In genomic region chr9:95072450-95072955, GRCm38 (mm10) we compare ENCODE assay signal across 8 mouse cellular contexts.
DNase-seq lines count a peak whose midpoint lies in the region; ATAC-seq lines count a peak whose summit lies in the region.

No protein-coding gene starts in this region.

- no peak for DNase-seq in forebrain, embryonic 10.5 days (ENCODE audit: extremely low spot score, low spot score)
- DNase-seq in heart, postnatal 10 days = peak; percentile 50 to 55
- peak; percentile 21 to 28 for DNase-seq in lung, adult 18-20 months
- peak; percentile 64 for DNase-seq in thymus, postnatal 25 days
- no peak for DNase-seq in urinary bladder, adult 2 months (ENCODE audit: low spot score)

- intact Hi-C loops in heart, postnatal 10 days (cut with DNase I) = loop anchor here (5.0 kb wide), 2 partner anchors 120 to 210 kb away; no protein-coding TSS in a partner anchor

- no peaks in the 10 kb centered on the region for H3K27me3 ChIP-seq in forebrain, embryonic 10.5 days (ENCODE audit: poor library complexity, severe bottlenecking)
- no peaks in the 10 kb centered on the region for H3K27me3 ChIP-seq in forebrain, embryonic 13.5 days

- H3K27ac ChIP-seq in forebrain, embryonic 10.5 days = peak overlapping the region; percentile 66
- H3K27ac ChIP-seq in forebrain, embryonic 13.5 days = no peak overlapping the region

- H3K9ac ChIP-seq in forebrain, embryonic 13.5 days = no peak overlapping the region

- H3K4me2 ChIP-seq in forebrain, embryonic 13.5 days = no peak overlapping the region

- peaks cover 4% of the 10 kb centered on the region; the same call in 1 of the 2 replicates for H3K9me3 ChIP-seq in forebrain, embryonic 10.5 days
- H3K9me3 ChIP-seq in forebrain, embryonic 13.5 days (replicated peaks) = peaks cover 7% of the 10 kb centered on the region; the same call in 1 of the 2 replicates

- H3K4me3 ChIP-seq in forebrain, embryonic 10.5 days = no peak overlapping the region
- H3K4me3 ChIP-seq in forebrain, embryonic 13.5 days = no peak overlapping the region

- no peaks in the 10 kb centered on the region for H3K36me3 ChIP-seq in forebrain, embryonic 10.5 days (replicated peaks)
- no peaks in the 10 kb centered on the region for H3K36me3 ChIP-seq in forebrain, embryonic 13.5 days (ENCODE audit: poor library complexity, severe bottlenecking)

- ATAC-seq in forebrain, embryonic 13.5 days = no peak
- ATAC-seq in CD4-positive, CD25-positive, alpha-beta regulatory T cell, adult 4 months = peak; percentile 91
- ATAC-seq in erythroid progenitor cell, adult 5-6 weeks (replicated peaks; ENCODE audit: low FRiP score, poor library complexity, severe bottlenecking) = no peak

- H3K4me1 ChIP-seq in forebrain, embryonic 10.5 days = peaks cover 48% of the 10 kb centered on the region
- H3K4me1 ChIP-seq in forebrain, embryonic 13.5 days = peaks cover 23% of the 10 kb centered on the region; the same call in 1 of the 2 replicates

- WGBS in forebrain, embryonic 10.5 days = 83% methylated on average over 14 of the region's 14 CpGs
- WGBS in forebrain, embryonic 13.5 days = 78% methylated on average over 14 of the region's 14 CpGs

Comparison
In these comparisons a context has a peak if more than half of its experiments do, and no peak if none do; other contexts are left out.
1. DNase-seq: peak in heart, postnatal 10 days (2 of 2), lung, adult 18-20 months (2 of 2) and thymus, postnatal 25 days (single experiment); none in forebrain, embryonic 10.5 days (single experiment) and urinary bladder, adult 2 months (single experiment).